Mouse (Mus musculus) adrenal gland, postnatal 36 days (tissue): ENCODE results near the gene Cntn4. TPM values are rescaled to one million over a fixed set of nuclear protein-coding genes. Genes with fewer than 3 reads are reported as not detected.

Experiments used
- DNase-seq, 2 experiments: peaks; one replicate each; pipeline ENCODE4 v3.0.0; 2021; ENCODE audit warnings: mixed read lengths in 1 of 2
- total RNA-seq, 2 experiments: library from RNA; stranded (reverse); gene quantifications; 2 replicates each; pipeline ENCODE4 v1.2.3; 2021

Gene Cntn4
- total RNA-seq, 2 experiments from 2014 or later, result 0.86 to 1.4 TPM

- no peak for DNase-seq
Measured at GRCm38 (mm10) chr6:106646945-106647344, 969.5 kb downstream of the Cntn4 start.

- peak; percentile 59 to 70 for DNase-seq
Measured at GRCm38 (mm10) chr6:106663780-106664651, 986.6 kb downstream of the Cntn4 start.

GRCm38 (mm10) chr6:106675581-106675980 is 998.1 kb downstream of the Cntn4 start:
- no peak for DNase-seq

GRCm38 (mm10) chr6:106701931-106702330 is 1024.5 kb downstream of the Cntn4 start:
- DNase-seq, result no peak

- DNase-seq, result no peak
Measured at GRCm38 (mm10) chr6:106705506-106706035, 1028.1 kb downstream of the Cntn4 start.

- no peak for DNase-seq
Measured at GRCm38 (mm10) chr6:106725642-106726041, 1048.2 kb downstream of the Cntn4 start.

- no peak for DNase-seq
Measured at GRCm38 (mm10) chr6:106726078-106726477, 1048.6 kb downstream of the Cntn4 start.

- DNase-seq, result no peak
Measured at GRCm38 (mm10) chr6:106727703-106728102, 1050.2 kb downstream of the Cntn4 start.

GRCm38 (mm10) chr6:106729682-106730314 is 1052.3 kb downstream of the Cntn4 start:
- DNase-seq, result no peak

- DNase-seq, result no peak
Measured at GRCm38 (mm10) chr6:106732563-106732962, 1055.1 kb downstream of the Cntn4 start.

- DNase-seq, result no peak
Measured at GRCm38 (mm10) chr6:106738229-106738628, 1060.8 kb downstream of the Cntn4 start.

GRCm38 (mm10) chr6:106740244-106740825 is 1062.9 kb downstream of the Cntn4 start:
- DNase-seq, result no peak

- DNase-seq, result no peak
Measured at GRCm38 (mm10) chr6:106743556-106744233, 1066.2 kb downstream of the Cntn4 start.

- no peak for DNase-seq
Measured at GRCm38 (mm10) chr6:106745673-106746394, 1068.4 kb downstream of the Cntn4 start.

GRCm38 (mm10) chr6:106747251-106747650 is 1069.8 kb downstream of the Cntn4 start:
- DNase-seq, result no peak

- DNase-seq, result no peak
Measured at GRCm38 (mm10) chr6:106747804-106748203, 1070.3 kb downstream of the Cntn4 start.
